Mouse (Mus musculus): ENCODE results near the gene Gm45711. TPM values are rescaled to one million over a fixed set of nuclear protein-coding genes. Genes with fewer than 3 reads are reported as not detected.

Gm45711 gene
- polyA plus RNA-seq, 1 experiment from 2014 or later: not detected

DNA sequence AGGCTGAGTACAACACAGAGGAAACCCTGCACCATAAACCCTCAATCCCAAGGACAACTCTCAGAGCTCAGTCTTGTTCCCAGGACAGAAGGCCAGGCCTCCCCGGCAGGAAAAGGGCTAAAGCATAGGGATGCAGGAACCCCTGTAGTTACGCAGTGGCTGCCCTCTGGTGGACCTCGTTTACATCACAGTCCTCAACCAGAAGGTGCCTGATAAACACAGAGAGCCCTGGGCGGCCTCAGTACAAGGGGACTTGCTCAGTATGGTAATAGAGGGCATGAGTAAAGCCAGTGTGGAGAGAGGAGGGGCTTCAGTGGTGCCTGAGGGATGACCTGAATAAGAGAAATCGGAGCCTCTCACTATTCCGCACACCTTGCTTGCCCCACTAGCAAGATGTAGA is 75.3 kb downstream of the Gm45711 start:
- no peak overlapping the region for H3K9ac ChIP-seq
- ATAC-seq (ENCODE audit: low FRiP score) (no peak), DNase-seq (ENCODE audit: low spot score) (peak; percentile 40)
- H3K4me3 ChIP-seq (replicated peaks; ENCODE audit: low read length): no peak overlapping the region
- H3K27me3 ChIP-seq (ENCODE audit: control insufficient read depth, insufficient read depth, low read length): no peaks in the 10 kb centered on the region
- H3K4me2 ChIP-seq (replicated peaks): no peak overlapping the region
- WGBS: 44% methylated on average over 6 of the region's 6 CpGs
- H3K4me1 ChIP-seq (replicated peaks; ENCODE audit: control insufficient read depth, insufficient read depth, low read length): no peaks in the 10 kb centered on the region
- H3K9me3 ChIP-seq (ENCODE audit: control insufficient read depth, low read length): no peaks in the 10 kb centered on the region
- H3K27ac ChIP-seq: no peak overlapping the region
- H3K36me3 ChIP-seq (replicated peaks; ENCODE audit: control insufficient read depth, insufficient read depth): peaks cover 100% of the 10 kb centered on the region

- Histone ChIP-seq H3K4me1 (replicated peaks; ENCODE audit: control insufficient read depth, insufficient read depth, low read length) (no peaks in the 10 kb centered on the region), H3K4me2 (replicated peaks) (no peak overlapping the region), H3K9ac (no peak overlapping the region), H3K9me3 (ENCODE audit: control insufficient read depth, low read length) (no peaks in the 10 kb centered on the region), H3K36me3 (replicated peaks; ENCODE audit: control insufficient read depth, insufficient read depth) (peaks cover 100% of the 10 kb centered on the region), H3K27ac (no peak overlapping the region), H3K27me3 (ENCODE audit: control insufficient read depth, insufficient read depth, low read length) (no peaks in the 10 kb centered on the region), H3K4me3 (replicated peaks; ENCODE audit: low read length) (no peak overlapping the region)
- no peak for ATAC-seq (ENCODE audit: low FRiP score)
- no peak for DNase-seq (ENCODE audit: low spot score)
- 96% methylated on average over 5 of the region's 5 CpGs for WGBS
Observed at GRCm38 (mm10) chr8:104232919-104233318, 77.0 kb downstream of the Gm45711 start.

DNA sequence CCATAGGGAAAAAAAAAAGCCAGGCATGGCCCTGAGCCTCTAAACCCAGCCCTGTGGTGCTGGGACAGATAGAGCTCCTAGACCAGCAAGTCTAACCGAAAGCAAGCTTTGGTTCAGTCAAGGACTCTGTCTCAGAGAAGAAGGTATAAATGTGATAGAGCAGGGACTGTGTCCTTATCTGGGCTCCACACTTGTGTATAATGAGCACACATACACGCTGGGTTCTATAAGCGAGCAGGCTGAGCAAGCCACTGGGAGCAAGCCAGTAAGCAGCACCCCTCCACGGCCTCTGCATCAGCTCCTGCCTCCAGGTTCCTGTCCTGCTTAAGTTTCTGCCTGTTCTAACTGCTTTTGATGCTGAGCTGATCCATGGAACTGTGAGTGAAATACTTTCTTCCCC is 77.8 kb downstream of the Gm45711 start:
- no peaks in the 10 kb centered on the region for H3K27me3 ChIP-seq (ENCODE audit: control insufficient read depth, insufficient read depth, low read length)
- WGBS: 95% methylated on average over 4 of the region's 4 CpGs
- H3K4me3 ChIP-seq (replicated peaks; ENCODE audit: low read length): no peak overlapping the region
- no peak for ATAC-seq (ENCODE audit: low FRiP score)
- H3K27ac ChIP-seq: no peak overlapping the region
- no peaks in the 10 kb centered on the region for H3K4me1 ChIP-seq (replicated peaks; ENCODE audit: control insufficient read depth, insufficient read depth, low read length)
- no peaks in the 10 kb centered on the region for H3K9me3 ChIP-seq (ENCODE audit: control insufficient read depth, low read length)
- no peak overlapping the region for H3K9ac ChIP-seq
- no peak for DNase-seq (ENCODE audit: low spot score)
- peaks cover 100% of the 10 kb centered on the region for H3K36me3 ChIP-seq (replicated peaks; ENCODE audit: control insufficient read depth, insufficient read depth)
- H3K4me2 ChIP-seq (replicated peaks): no peak overlapping the region

Other genes starting within 250 kb of the Gm45711 start
- 16.6 and 17.3 TPM in 2 replicates for gene Cdh5, start 208.5 kb downstream of the Gm45711 start, polyA plus RNA-seq (2014; fragmentation: Nextera tagmentation; extraction: Ambion mirVana)
- gene Bean1, start 139.6 kb downstream of the Gm45711 start, polyA plus RNA-seq (2014; fragmentation: Nextera tagmentation; extraction: Ambion mirVana): 9.3 and 10.8 TPM in 2 replicates
- 46.6 and 51.8 TPM in 2 replicates for gene Tk2, start 61.5 kb downstream of the Gm45711 start, polyA plus RNA-seq (2014; fragmentation: Nextera tagmentation; extraction: Ambion mirVana)
- 28.6 and 35.1 TPM in 2 replicates for gene Cklf, start 59.2 kb downstream of the Gm45711 start, polyA plus RNA-seq (2014; fragmentation: Nextera tagmentation; extraction: Ambion mirVana)
- not detected in 2 replicates for gene Cmtm2a, start 16.9 kb downstream of the Gm45711 start, polyA plus RNA-seq (2014; fragmentation: Nextera tagmentation; extraction: Ambion mirVana)
- gene Cmtm1, start 64 bp upstream of the Gm45711 start, polyA plus RNA-seq (2014; fragmentation: Nextera tagmentation; extraction: Ambion mirVana): not detected in 2 replicates
- not detected in 2 replicates for gene Gm11020, start 11.5 kb upstream of the Gm45711 start, polyA plus RNA-seq (2014; fragmentation: Nextera tagmentation; extraction: Ambion mirVana)
- gene Cmtm2b, start 12.1 kb upstream of the Gm45711 start, polyA plus RNA-seq (2014; fragmentation: Nextera tagmentation; extraction: Ambion mirVana): not detected in 2 replicates
- gene Cmtm3, start 29.3 kb upstream of the Gm45711 start, polyA plus RNA-seq (2014; fragmentation: Nextera tagmentation; extraction: Ambion mirVana): 39.5 and 44.7 TPM in 2 replicates
- 3.5 and 3.8 TPM in 2 replicates for gene Cmtm4, start 85.7 kb upstream of the Gm45711 start, polyA plus RNA-seq (2014; fragmentation: Nextera tagmentation; extraction: Ambion mirVana)
- 89.9 and 96.5 TPM in 2 replicates for gene Dync1li2, start 133.0 kb upstream of the Gm45711 start, polyA plus RNA-seq (2014; fragmentation: Nextera tagmentation; extraction: Ambion mirVana)
- gene Terb1, start 199.8 kb upstream of the Gm45711 start, polyA plus RNA-seq (2014; fragmentation: Nextera tagmentation; extraction: Ambion mirVana): 0.78 and 0.83 TPM in 2 replicates
- 111 and 116 TPM in 2 replicates for gene Nae1, start 224.6 kb upstream of the Gm45711 start, polyA plus RNA-seq (2014; fragmentation: Nextera tagmentation; extraction: Ambion mirVana)
- gene Car7, start 224.6 kb upstream of the Gm45711 start, polyA plus RNA-seq (2014; fragmentation: Nextera tagmentation; extraction: Ambion mirVana): 2.0 and 2.2 TPM in 2 replicates

Measured in hindbrain, embryonic 14.5 days (tissue).